Mouse (Mus musculus): ENCODE measurements at regions not wholly inside any gene's neighbourhood (a gene's known extent, or its start where the extent isn't known, plus 50 kb on each side); places are given as distances from the start of the nearest gene placed in this dataset.

GRCm38 (mm10) chr6:143372487-143372886 lies 205.5 kb downstream of the Etnk1 start:
- no peak for DNase-seq (ENCODE audit: low spot score in 2 of 2)

DNA sequence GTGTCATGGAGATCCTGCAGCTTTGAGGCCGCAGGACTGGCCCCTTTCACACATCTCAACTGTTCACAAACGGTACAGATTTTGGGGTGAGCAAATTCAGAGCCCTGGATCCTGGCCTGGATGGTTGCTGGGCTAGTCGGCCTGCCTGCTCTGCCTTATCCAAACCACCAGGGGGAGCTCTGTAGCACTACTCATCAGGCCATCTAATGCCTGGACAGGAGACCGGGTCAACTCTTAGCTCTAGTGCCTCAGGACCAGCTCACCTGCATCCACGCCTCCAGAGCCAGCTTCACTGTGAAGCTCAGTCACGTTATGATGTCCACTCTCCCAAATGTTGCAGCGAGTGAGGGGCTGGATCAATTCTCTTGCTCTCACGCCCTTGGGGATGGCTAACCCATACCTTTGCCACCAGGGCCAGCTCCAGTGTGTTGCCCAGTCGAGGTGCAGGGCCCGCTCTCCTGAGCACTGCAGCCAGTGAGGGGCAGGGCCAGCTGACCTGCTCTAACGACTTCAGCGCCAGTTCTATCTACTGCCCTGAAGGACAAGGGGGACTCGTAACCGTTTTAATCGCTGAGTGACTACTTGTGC lies 206.8 kb downstream of the Etnk1 start:
- DNase-seq (ENCODE audit: low spot score in 2 of 2), result peak in 1 of 2 experiments; percentile 61

DNA sequence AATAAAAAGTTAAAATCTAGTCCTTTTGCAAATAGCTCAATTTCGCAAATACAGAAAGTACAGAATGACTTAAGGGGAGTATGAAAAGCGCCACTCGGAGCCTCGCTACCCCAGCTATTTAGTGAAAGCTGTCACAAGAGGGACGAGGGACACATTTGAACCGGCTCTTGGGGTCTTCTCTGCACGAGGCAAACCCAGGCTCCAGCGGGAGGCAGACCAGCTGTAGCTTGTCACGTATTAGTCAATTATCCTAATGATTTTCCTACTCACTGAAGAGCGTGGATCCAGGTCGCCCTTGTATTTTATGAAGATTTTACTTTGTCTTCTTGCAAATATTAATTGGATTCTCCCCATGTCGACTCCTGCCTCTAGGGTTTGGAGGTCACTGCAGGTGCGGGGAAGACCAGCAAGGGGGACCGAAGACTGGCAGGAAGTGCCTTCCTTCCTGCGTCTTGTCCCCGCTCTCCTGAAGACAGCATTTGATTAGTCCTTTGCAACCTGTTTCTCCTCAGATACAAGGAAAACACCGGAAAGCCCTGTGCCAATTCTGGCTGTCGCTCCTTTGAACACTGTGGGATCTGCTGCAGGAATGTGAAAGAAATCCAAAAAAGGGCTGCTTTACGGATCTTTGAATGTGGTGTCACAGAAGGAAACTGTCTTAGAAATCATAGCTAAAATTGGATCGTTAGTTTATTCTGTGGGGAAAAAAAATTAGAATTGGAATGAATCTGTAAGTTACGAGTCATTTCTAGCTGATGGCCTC lies 209.1 kb downstream of the Etnk1 start:
- DNase-seq (ENCODE audit: low spot score in 2 of 2), result no peak

GRCm38 (mm10) chr6:143377121-143377520 lies 210.1 kb downstream of the Etnk1 start:
- no peak for DNase-seq (ENCODE audit: low spot score in 2 of 2)

- DNase-seq (ENCODE audit: low spot score in 2 of 2), result no peak
These were observed 211.1 kb downstream of the Etnk1 start for GRCm38 (mm10) chr6:143378126-143378525.

GRCm38 (mm10) chr6:143380490-143380889 lies 213.5 kb downstream of the Etnk1 start:
- no peak for DNase-seq (ENCODE audit: low spot score in 2 of 2)

GRCm38 (mm10) chr6:143386597-143387450 lies 219.8 kb downstream of the Etnk1 start:
- no peak for DNase-seq (ENCODE audit: low spot score in 2 of 2)

GRCm38 (mm10) chr6:143393543-143394207 lies 226.7 kb downstream of the Etnk1 start:
- no peak for DNase-seq (ENCODE audit: low spot score in 2 of 2)

DNA sequence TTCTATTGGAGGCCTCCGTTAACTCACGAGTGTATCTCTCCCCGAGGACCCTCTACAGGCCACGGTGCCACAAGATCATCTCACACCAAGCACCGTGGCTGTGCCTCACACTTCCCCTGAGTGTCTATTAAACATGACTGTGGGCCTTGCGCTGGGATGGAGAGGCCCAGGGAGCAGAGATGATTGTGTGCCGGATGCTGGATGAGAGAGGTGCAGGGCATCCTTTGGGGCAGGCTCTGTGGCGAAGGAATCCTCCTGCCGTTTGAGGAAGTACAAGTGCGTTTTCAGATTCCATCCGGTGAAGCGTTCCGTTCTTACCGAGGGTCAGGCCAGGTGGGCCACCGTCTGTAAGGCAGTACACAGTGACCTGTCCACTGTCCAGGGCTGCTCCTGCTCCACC lies 227.4 kb downstream of the Etnk1 start:
- no peak for DNase-seq (ENCODE audit: low spot score in 2 of 2)

DNA sequence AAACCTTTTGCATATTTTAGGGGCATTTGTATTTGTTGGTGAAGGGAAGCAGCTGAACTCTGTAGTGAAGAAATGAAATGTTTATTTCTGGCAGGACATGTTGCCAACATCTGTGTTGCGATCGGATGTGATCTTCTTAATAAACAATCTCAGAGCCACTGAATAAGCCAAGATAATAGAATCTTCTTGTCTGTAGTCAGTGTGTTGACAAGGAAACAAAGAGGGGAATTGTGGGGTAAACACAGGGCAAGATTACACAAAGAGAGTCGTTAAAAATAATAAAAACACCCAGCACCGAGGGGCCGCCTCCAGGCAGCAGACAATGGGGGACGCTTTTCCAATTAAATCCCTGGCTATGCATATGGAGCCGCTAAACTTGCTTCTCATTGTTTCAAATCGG lies 234.4 kb downstream of the Etnk1 start:
- no peak for DNase-seq (ENCODE audit: low spot score in 2 of 2)

DNA sequence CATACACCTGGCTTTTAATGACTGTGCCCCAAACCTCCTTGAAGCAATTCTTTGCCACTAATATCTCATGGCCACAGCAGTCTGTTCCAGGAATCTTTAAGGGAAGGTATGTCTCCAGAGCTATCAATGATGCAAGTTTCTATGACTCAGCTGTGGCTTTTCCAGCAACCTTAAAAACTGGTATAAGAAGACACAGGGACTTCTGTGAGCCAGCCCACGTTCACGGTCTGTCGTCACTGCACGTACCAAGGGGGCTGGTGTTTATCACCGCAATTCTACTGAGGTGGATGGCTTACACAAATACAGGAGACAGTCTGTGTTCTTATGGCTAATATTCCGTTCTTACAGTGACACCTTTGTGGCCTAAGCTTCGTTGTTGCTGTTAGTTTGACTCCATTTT lies 234.9 kb downstream of the Etnk1 start:
- no peak for DNase-seq (ENCODE audit: low spot score in 2 of 2)

GRCm38 (mm10) chr6:143402766-143403165 lies 235.7 kb downstream of the Etnk1 start:
- no peak for DNase-seq (ENCODE audit: low spot score in 2 of 2)

DNA sequence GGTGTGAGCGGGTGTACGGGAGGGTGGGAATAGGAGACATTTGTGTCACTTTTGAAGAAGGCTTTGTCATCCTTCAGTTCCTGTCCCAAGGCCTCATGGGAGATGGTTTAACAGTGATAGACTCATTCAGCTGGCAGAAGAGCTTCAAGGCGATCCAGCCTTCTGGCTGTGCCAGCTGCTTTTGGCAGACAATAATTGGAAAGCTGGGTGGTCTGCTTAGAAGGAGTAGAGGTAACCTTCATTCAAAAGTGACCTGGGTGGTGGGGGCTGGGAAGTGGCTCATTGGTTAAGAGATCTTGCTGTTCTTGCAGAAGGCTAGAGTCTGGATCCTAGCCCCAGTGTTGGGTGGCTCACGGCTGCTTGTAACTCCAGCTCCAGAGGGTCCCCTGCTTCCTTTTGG lies 237.5 kb downstream of the Etnk1 start:
- peak in 1 of 2 experiments; percentile 26 for DNase-seq (ENCODE audit: low spot score in 2 of 2)

DNA sequence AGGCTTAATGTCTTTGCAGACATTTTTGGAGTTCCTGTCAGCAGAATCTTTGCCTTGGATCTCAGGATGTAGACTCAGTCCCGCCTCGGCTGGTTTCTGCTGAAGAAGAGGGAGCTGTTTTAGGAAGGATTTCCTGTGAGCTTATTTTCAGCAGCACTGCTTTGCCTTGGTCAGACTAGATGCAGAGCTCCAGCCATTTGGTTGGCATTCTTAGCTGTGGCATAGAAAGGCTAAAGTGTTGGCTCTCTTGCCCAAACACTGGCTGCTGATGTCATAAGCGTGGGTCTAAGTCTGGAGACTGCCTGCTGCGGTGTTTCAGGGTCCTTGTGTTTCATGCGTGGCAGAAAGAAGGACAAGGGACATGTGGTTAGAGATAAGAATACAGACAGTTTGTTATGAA lies 245.0 kb downstream of the Etnk1 start:
- no peak for DNase-seq (ENCODE audit: low spot score in 2 of 2)

GRCm38 (mm10) chr6:143412721-143413120 lies 245.7 kb downstream of the Etnk1 start:
- DNase-seq (ENCODE audit: low spot score in 2 of 2), result no peak

- DNase-seq (ENCODE audit: low spot score in 2 of 2), result peak in 1 of 2 experiments; percentile 73
These were observed 247.8 kb downstream of the Etnk1 start for GRCm38 (mm10) chr6:143414590-143415382.

DNA sequence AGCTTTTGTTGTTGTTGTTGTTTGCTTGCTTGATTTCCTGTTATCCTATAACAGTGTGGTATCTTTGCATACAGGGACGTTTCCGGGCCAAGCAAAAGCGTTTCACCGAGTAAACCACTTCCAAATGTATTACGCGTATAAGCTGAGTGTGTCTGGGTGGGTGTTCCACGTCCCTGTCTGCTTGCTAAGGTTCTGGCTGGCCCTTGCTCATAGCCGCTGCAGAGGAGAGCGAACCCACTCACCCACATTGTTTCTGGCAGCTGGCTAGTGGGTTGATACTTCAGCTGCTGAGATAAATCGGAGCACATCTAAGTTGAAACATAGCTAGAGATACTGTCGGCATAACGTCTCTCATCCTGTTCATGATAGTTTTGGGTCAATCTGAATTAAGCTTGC lies 248.4 kb downstream of the Etnk1 start:
- no peak for DNase-seq (ENCODE audit: low spot score in 2 of 2)

DNA sequence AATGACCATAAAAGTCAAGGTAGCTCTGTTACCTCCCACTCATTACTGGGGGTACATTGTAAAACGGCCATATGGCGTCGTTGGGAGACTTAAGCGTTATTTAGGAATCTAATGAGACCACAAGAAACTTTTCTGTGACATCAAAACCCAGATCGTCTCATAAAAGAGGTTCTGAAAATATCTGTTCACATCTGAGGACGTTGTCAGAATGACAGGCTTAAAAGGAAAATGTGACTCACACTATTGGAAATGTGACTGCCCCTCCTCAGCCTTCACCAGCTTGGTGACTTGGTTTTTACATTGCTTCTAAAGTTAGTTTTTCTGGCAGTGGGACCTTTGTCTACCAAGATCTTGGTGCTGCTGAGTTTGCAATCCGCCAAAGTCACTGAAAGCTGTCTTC lies 252.9 kb downstream of the Etnk1 start:
- DNase-seq (ENCODE audit: low spot score in 2 of 2), result no peak

DNA sequence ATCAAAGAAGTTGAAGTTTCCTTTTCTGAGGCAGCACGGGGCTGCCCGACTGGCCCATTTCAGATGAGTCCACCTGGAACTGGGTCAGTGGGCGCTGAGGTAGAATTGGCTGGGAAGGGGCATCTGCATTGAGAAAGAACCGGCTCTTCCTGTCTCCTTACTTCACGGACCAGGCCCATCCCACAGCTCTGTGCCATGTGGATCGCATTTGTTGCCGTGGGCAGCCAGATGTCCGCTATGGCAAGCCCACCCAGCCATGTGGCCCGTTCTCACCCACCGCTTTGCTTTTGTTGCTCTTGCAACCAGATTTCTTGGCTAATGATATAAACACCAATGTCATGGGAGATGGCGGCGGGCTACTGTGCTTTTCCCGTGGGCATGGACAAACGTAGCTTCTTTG lies 256.0 kb downstream of the Etnk1 start:
- no peak for DNase-seq (ENCODE audit: low spot score in 2 of 2)

DNA sequence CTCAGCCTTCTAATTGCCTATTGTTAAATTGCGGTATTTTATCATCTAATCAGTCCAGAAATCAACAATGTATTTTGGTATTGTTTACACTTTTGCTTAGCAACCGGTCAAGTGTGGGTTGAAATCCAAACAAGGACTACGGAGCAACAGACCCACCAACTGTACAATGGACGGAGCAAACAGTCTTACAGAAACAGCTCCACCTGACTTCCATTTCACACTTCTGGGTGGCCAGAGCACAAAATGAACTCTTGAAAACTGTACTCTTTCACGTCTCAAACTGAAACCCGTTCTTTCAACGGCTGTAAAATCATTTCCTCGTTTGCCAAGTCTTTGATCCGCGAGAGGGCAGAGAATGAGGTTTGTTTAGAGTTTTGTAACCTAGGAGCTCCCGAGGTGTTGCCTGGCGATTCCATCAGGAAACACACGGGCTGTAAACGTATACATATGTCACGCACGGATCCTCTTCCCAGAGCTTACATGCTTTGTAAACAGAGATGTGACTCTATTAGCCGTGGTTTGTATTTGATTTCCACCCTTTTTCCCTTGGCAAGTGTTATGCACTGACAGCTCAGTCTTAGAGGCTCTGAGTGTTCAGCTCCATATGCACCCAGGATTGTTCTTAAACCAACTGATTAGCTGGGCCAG lies 258.3 kb downstream of the Etnk1 start:
- DNase-seq (ENCODE audit: low spot score in 2 of 2), result no peak
